In the genomic region with DNA sequence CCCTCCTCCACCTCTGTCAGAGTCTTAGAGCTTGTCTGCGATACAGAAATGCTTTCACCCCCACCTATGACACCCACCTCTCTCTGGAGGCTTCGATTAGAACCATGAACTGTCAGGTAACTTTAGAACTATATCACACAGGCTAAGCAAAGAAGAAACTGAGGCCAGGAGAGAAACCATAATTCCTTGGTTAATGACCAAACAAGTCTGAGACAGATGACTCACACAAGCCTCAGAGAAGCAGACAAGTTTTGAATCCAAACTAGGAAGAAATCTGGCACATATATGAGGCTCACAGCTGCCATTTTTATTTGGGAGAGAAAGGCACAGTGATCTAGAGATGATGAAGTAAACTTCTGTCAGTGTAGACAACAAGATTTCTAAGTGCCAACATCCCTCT, we compare ENCODE assay signal across 18 mouse cellular contexts.
DNase-seq lines count a peak whose midpoint lies in the region; ATAC-seq and TF ChIP-seq lines count a peak whose summit lies in the region.
"Had no signal": no experiment of that assay in that cellular context is flagged by ENCODE, and none has a peak within 500 bp of the region (broad histone marks: within the 10 kb centered on the region; RNA-seq: fewer than 3 reads in every experiment).

No protein-coding gene starts in this region.

- H3K9me3 ChIP-seq in intestine, embryonic 14.5 days (ENCODE audit: control insufficient read depth, low read length) = no peaks in the 10 kb centered on the region
- no peaks in the 10 kb centered on the region for H3K9me3 ChIP-seq in intestine, postnatal 0 days (ENCODE audit: control insufficient read depth)
- H3K9me3 ChIP-seq in embryonic facial prominence, embryonic 14.5 days (ENCODE audit: control insufficient read depth, low read length) = no peaks in the 10 kb centered on the region
- H3K9me3 ChIP-seq in hindbrain, embryonic 15.5 days = no peaks in the 10 kb centered on the region
- H3K9me3 ChIP-seq in midbrain, postnatal 0 days (ENCODE audit: low read length) = no peaks in the 10 kb centered on the region
- no peaks in the 10 kb centered on the region for H3K9me3 ChIP-seq in liver, postnatal 0 days (ENCODE audit: low read length)
- H3K9me3 ChIP-seq: embryonic facial prominence, embryonic 15.5 days; heart, embryonic 13.5 days had no signal

- H3K4me2 ChIP-seq in intestine, embryonic 14.5 days (ENCODE audit: low read length) = 0 out of 2 replicates have a peak overlapping the region, but pooled peaks have one; percentile 89
- no peak overlapping the region for H3K4me2 ChIP-seq in intestine, postnatal 0 days (replicated peaks; ENCODE audit: low read depth)
- peak overlapping the region; percentile 86 for H3K4me2 ChIP-seq in embryonic facial prominence, embryonic 14.5 days (ENCODE audit: low read depth, low read length)
- H3K4me2 ChIP-seq in hindbrain, embryonic 15.5 days = peak overlapping the region; percentile 71
- H3K4me2 ChIP-seq in midbrain, postnatal 0 days (ENCODE audit: low read depth, low read length, poor library complexity, severe bottlenecking) = peak overlapping the region; percentile 68
- H3K4me2 ChIP-seq in liver, postnatal 0 days (ENCODE audit: low read depth, low read length) = no peak overlapping the region
- H3K4me2 ChIP-seq: heart, embryonic 13.5 days had no signal

- WGBS in intestine, embryonic 14.5 days = 38% methylated on average over 2 of the region's 2 CpGs
- 42% methylated on average over 2 of the region's 2 CpGs for WGBS in intestine, postnatal 0 days
- 54% methylated on average over 2 of the region's 2 CpGs for WGBS in embryonic facial prominence, embryonic 14.5 days
- WGBS in hindbrain, embryonic 15.5 days = 62% methylated on average over 2 of the region's 2 CpGs
- 37% methylated on average over 2 of the region's 2 CpGs for WGBS in midbrain, postnatal 0 days
- 26% methylated on average over 2 of the region's 2 CpGs for WGBS in liver, postnatal 0 days (ENCODE audit: insufficient replicate concordance)

- no peak for ATAC-seq in intestine, embryonic 14.5 days (replicated peaks; ENCODE audit: low FRiP score, low TSS enrichment, low read depth)
- ATAC-seq in intestine, postnatal 0 days = no peak
- no peak for ATAC-seq in embryonic facial prominence, embryonic 14.5 days (ENCODE audit: low read depth)
- no peak for ATAC-seq in hindbrain, embryonic 15.5 days (ENCODE audit: low FRiP score, low read depth)
- no peak for ATAC-seq in midbrain, postnatal 0 days (ENCODE audit: low FRiP score)
- ATAC-seq in megakaryocyte, adult 5-6 weeks (ENCODE audit: poor library complexity, severe bottlenecking) = no peak
- no peak for ATAC-seq in liver, postnatal 0 days
- ATAC-seq: intestine, embryonic 16.5 days; Patski had no signal

- no peak for TF ChIP-seq EP300 in liver, postnatal 0 days (IDR thresholded peaks at IDR 0.05; ENCODE audit: low read depth)

- no peak overlapping the region for H3K27ac ChIP-seq in intestine, embryonic 14.5 days (ENCODE audit: low read depth)
- H3K27ac ChIP-seq in intestine, postnatal 0 days (ENCODE audit: low read depth, low read length) = no peak overlapping the region
- no peak overlapping the region for H3K27ac ChIP-seq in embryonic facial prominence, embryonic 14.5 days (replicated peaks; ENCODE audit: low read depth, low read length)
- H3K27ac ChIP-seq in hindbrain, embryonic 15.5 days (replicated peaks) = peak overlapping the region; percentile 70; the same call in 1 of the 2 replicates
- no peak overlapping the region for H3K27ac ChIP-seq in midbrain, postnatal 0 days (ENCODE audit: low read depth, low read length)
- H3K27ac ChIP-seq in liver, postnatal 0 days (ENCODE audit: low read depth) = no peak overlapping the region
- H3K27ac ChIP-seq: embryonic facial prominence, embryonic 15.5 days; gastrocnemius, adult 2 months; heart, embryonic 13.5 days; macrophage had no signal

- TF ChIP-seq CTCF in intestine, postnatal 0 days (IDR thresholded peaks at IDR 0.05; ENCODE audit: low read depth) = no peak
- no peak for TF ChIP-seq CTCF in midbrain, postnatal 0 days (IDR thresholded peaks at IDR 0.05)
- no peak for TF ChIP-seq CTCF in liver, postnatal 0 days (IDR thresholded peaks at IDR 0.05; ENCODE audit: low read depth)

- no peak for DNase-seq in intestine, embryonic 14.5 days (ENCODE audit: low spot score)
- no peak for DNase-seq in embryonic facial prominence, embryonic 14.5 days (ENCODE audit: low spot score)
- DNase-seq in midbrain, postnatal 0 days (ENCODE audit: low spot score) = no peak
- DNase-seq in ovary, adult 18-20 months (ENCODE audit: low spot score) = no peak
- DNase-seq in liver, postnatal 0 days = no peak
- DNase-seq: adrenal gland, postnatal 25 days; cerebellum, adult 8-10 months; gastrocnemius, adult 2 months; liver; thymus, postnatal 25 days had no signal

- no peak overlapping the region for H3K9ac ChIP-seq in intestine, embryonic 14.5 days (ENCODE audit: low read length)
- H3K9ac ChIP-seq in intestine, postnatal 0 days (ENCODE audit: low read depth, low read length) = no peak overlapping the region
- no peak overlapping the region for H3K9ac ChIP-seq in embryonic facial prominence, embryonic 14.5 days (ENCODE audit: low read depth, low read length)
- 0 out of 2 replicates have a peak overlapping the region, but pooled peaks have one; percentile 33 for H3K9ac ChIP-seq in hindbrain, embryonic 15.5 days
- peak overlapping the region; percentile 74; the same call in 1 of the 2 replicates for H3K9ac ChIP-seq in midbrain, postnatal 0 days (replicated peaks; ENCODE audit: low read length, poor library complexity, severe bottlenecking)
- no peak overlapping the region for H3K9ac ChIP-seq in liver, postnatal 0 days (replicated peaks)
- H3K9ac ChIP-seq: embryonic facial prominence, embryonic 15.5 days; heart, embryonic 13.5 days had no signal

- peaks cover 5% of the 10 kb centered on the region; the same call in 1 of the 2 replicates for H3K27me3 ChIP-seq in intestine, embryonic 14.5 days (replicated peaks; ENCODE audit: control insufficient read depth, insufficient read depth, low read length)
- 0 out of 2 replicates have a peak, but pooled peaks cover 5% of the 10 kb centered on the region for H3K27me3 ChIP-seq in intestine, postnatal 0 days (replicated peaks; ENCODE audit: control insufficient read depth, insufficient read depth, low read length)
- peaks cover 13% of the 10 kb centered on the region for H3K27me3 ChIP-seq in embryonic facial prominence, embryonic 14.5 days (replicated peaks; ENCODE audit: control insufficient read depth, insufficient read depth, low read length)
- H3K27me3 ChIP-seq in hindbrain, embryonic 15.5 days = no peaks in the 10 kb centered on the region
- H3K27me3 ChIP-seq in midbrain, postnatal 0 days (ENCODE audit: insufficient read depth, low read length) = no peaks in the 10 kb centered on the region
- peaks cover 14% of the 10 kb centered on the region for H3K27me3 ChIP-seq in liver, postnatal 0 days (ENCODE audit: insufficient read depth, low read length)

- H3K4me3 ChIP-seq in intestine, embryonic 14.5 days (ENCODE audit: low read depth, low read length) = 0 out of 2 replicates have a peak overlapping the region, but pooled peaks have one; percentile 51
- H3K4me3 ChIP-seq in intestine, postnatal 0 days (ENCODE audit: low read depth, low read length) = no peak overlapping the region
- H3K4me3 ChIP-seq in embryonic facial prominence, embryonic 14.5 days (ENCODE audit: low read depth, low read length) = peak overlapping the region; percentile 50; the same call in 1 of the 2 replicates
- peak overlapping the region; percentile 73 for H3K4me3 ChIP-seq in hindbrain, embryonic 15.5 days
- peak overlapping the region; percentile 62 for H3K4me3 ChIP-seq in midbrain, postnatal 0 days (ENCODE audit: low read depth, low read length)
- H3K4me3 ChIP-seq in liver, postnatal 0 days (ENCODE audit: low read depth, low read length) = no peak overlapping the region
- H3K4me3 ChIP-seq: embryonic facial prominence, embryonic 15.5 days; heart, embryonic 13.5 days had no signal

- H3K36me3 ChIP-seq in intestine, embryonic 14.5 days (ENCODE audit: control insufficient read depth, insufficient read depth, low read length) = no peaks in the 10 kb centered on the region
- H3K36me3 ChIP-seq in intestine, postnatal 0 days (ENCODE audit: control insufficient read depth, insufficient read depth) = no peaks in the 10 kb centered on the region
- H3K36me3 ChIP-seq in embryonic facial prominence, embryonic 14.5 days (ENCODE audit: control insufficient read depth, insufficient read depth, low read length) = no peaks in the 10 kb centered on the region
- no peaks in the 10 kb centered on the region for H3K36me3 ChIP-seq in hindbrain, embryonic 15.5 days
- no peaks in the 10 kb centered on the region for H3K36me3 ChIP-seq in midbrain, postnatal 0 days (ENCODE audit: insufficient read depth, low read length)
- H3K36me3 ChIP-seq in liver, postnatal 0 days (replicated peaks; ENCODE audit: insufficient read depth, low read length) = no peaks in the 10 kb centered on the region
- H3K36me3 ChIP-seq: embryonic facial prominence, embryonic 15.5 days; heart, embryonic 13.5 days had no signal

- no peaks in the 10 kb centered on the region for H3K4me1 ChIP-seq in intestine, embryonic 14.5 days (replicated peaks; ENCODE audit: control insufficient read depth, insufficient read depth, low read length)
- H3K4me1 ChIP-seq in intestine, postnatal 0 days (replicated peaks; ENCODE audit: control insufficient read depth, insufficient read depth, low read length) = no peaks in the 10 kb centered on the region
- peaks cover 2% of the 10 kb centered on the region; the same call in 1 of the 2 replicates for H3K4me1 ChIP-seq in embryonic facial prominence, embryonic 14.5 days (ENCODE audit: control insufficient read depth, insufficient read depth, low read length)
- H3K4me1 ChIP-seq in hindbrain, embryonic 15.5 days (replicated peaks) = peaks cover 33% of the 10 kb centered on the region
- no peaks in the 10 kb centered on the region for H3K4me1 ChIP-seq in midbrain, postnatal 0 days (ENCODE audit: insufficient read depth, low read length)
- H3K4me1 ChIP-seq in liver, postnatal 0 days (ENCODE audit: insufficient read depth) = peaks cover 3% of the 10 kb centered on the region; the same call in 1 of the 2 replicates
- H3K4me1 ChIP-seq: embryonic facial prominence, embryonic 15.5 days had no signal

Comparison
In these comparisons a context has a peak if more than half of its experiments do, and no peak if none do; other contexts are left out.
1. H3K4me2 ChIP-seq: peak in intestine, embryonic 14.5 days (single experiment), embryonic facial prominence, embryonic 14.5 days (single experiment), hindbrain, embryonic 15.5 days (single experiment) and midbrain, postnatal 0 days (single experiment); none in intestine, postnatal 0 days (single experiment) and liver, postnatal 0 days (single experiment).
2. H3K4me3 ChIP-seq: peak in intestine, embryonic 14.5 days (single experiment), embryonic facial prominence, embryonic 14.5 days (single experiment), hindbrain, embryonic 15.5 days (single experiment) and midbrain, postnatal 0 days (single experiment); none in intestine, postnatal 0 days (single experiment) and liver, postnatal 0 days (single experiment).
3. H3K9ac ChIP-seq: peak in hindbrain, embryonic 15.5 days (single experiment) and midbrain, postnatal 0 days (single experiment); none in intestine, embryonic 14.5 days (single experiment), intestine, postnatal 0 days (single experiment), embryonic facial prominence, embryonic 14.5 days (single experiment) and liver, postnatal 0 days (single experiment).